Mouse (Mus musculus) hindbrain, embryonic 11.5 days (tissue): ENCODE data around the gene Sppl2a. TPM values are rescaled to one million over a fixed set of nuclear protein-coding genes. Genes with fewer than 3 reads are reported as not detected.

Experiments
- ATAC-seq: fragments of 200-750 bp; cut with Nextera tagmentation; 2 replicates; pipeline ENCODE4 v1.8.0; 2017; ENCODE audit warnings: mild to moderate bottlenecking, moderate TSS enrichment, moderate library complexity; ENCODE audit not compliant: low FRiP score
- DNase-seq: peaks from one replicate; pipeline ENCODE4 v3.0.0-alpha.2; 2015; ENCODE audit warnings: low spot score
- H3K27ac ChIP-seq: fragments of 300-500 bp; sonication (generic); 2 replicates; pipeline ENCODE4 v1.5.1; 2014; ENCODE audit warnings: mild to moderate bottlenecking, low read depth, low read length
- H3K27me3 ChIP-seq: fragments of 300-500 bp; sonication (generic); 2 replicates; pipeline ENCODE4 v1.6.1; 2014; ENCODE audit warnings: mild to moderate bottlenecking, low read length, moderate library complexity, mixed read lengths; ENCODE audit not compliant: control insufficient read depth, insufficient read depth
- H3K36me3 ChIP-seq: fragments of 300-500 bp; sonication (generic); 2 replicates; pipeline ENCODE4 v1.6.1; 2014; ENCODE audit warnings: mild to moderate bottlenecking, low read length, moderate library complexity, mixed read lengths; ENCODE audit not compliant: control insufficient read depth, insufficient read depth
- H3K4me1 ChIP-seq: fragments of 300-500 bp; sonication (generic); replicated peaks from 2 replicates; pipeline ENCODE4 v1.6.1; 2014; ENCODE audit warnings: low read length, mixed read lengths; ENCODE audit not compliant: control insufficient read depth, insufficient read depth
- H3K4me2 ChIP-seq: fragments of 300-500 bp; sonication (generic); replicated peaks from 2 replicates; pipeline ENCODE4 v1.6.1; 2014; ENCODE audit warnings: mild to moderate bottlenecking, low read depth, low read length
- H3K4me3 ChIP-seq: fragments of 300-500 bp; sonication (generic); 2 replicates; pipeline ENCODE4 v1.5.1; 2014; ENCODE audit warnings: low read depth, low read length
- H3K9ac ChIP-seq: fragments of 300-500 bp; sonication (generic); 2 replicates; pipeline ENCODE4 v1.6.1; 2014; ENCODE audit warnings: low read depth, low read length
- H3K9me3 ChIP-seq: fragments of 300-500 bp; sonication (generic); 2 replicates; pipeline ENCODE4 v1.6.1; 2016; ENCODE audit warnings: low read length; ENCODE audit not compliant: control insufficient read depth
- WGBS: fragments of 180-500 bp; shearing (Covaris S2); extraction: QIAGEN DNeasy Blood & Tissue Kit; methylation state at CpG from one replicate; pipeline ENCODE4 v1.1.7; 2014; 5-methylcytosine and 5-hydroxymethylcytosine counted together
- polyA plus RNA-seq: library from polyadenylated mRNA; unstranded; fragments of >200 nt; fragmentation: Nextera tagmentation; extraction: Ambion mirVana; gene quantifications from 2 replicates; pipeline ENCODE4 v1.2.1, GENCODE M21; 2014

Gene Sppl2a
- polyA plus RNA-seq, 1 experiment from 2014 or later, result 35.5 TPM

- H3K9ac ChIP-seq, result no peak overlapping the region
- no peaks in the 10 kb centered on the region for H3K36me3 ChIP-seq
- no peak overlapping the region for H3K4me2 ChIP-seq
- ATAC-seq (no peak), DNase-seq (no peak)
- no peaks in the 10 kb centered on the region for H3K4me1 ChIP-seq
- H3K27ac ChIP-seq, result no peak overlapping the region
- no peak overlapping the region for H3K4me3 ChIP-seq
- WGBS, result 89% methylated on average over 12 of the region's 12 CpGs
- H3K27me3 ChIP-seq, result no peaks in the 10 kb centered on the region
- H3K9me3 ChIP-seq, result no peaks in the 10 kb centered on the region
These were observed 12.5 kb downstream of the Sppl2a start for GRCm38 (mm10) chr2:126920358-126921060.

DNA sequence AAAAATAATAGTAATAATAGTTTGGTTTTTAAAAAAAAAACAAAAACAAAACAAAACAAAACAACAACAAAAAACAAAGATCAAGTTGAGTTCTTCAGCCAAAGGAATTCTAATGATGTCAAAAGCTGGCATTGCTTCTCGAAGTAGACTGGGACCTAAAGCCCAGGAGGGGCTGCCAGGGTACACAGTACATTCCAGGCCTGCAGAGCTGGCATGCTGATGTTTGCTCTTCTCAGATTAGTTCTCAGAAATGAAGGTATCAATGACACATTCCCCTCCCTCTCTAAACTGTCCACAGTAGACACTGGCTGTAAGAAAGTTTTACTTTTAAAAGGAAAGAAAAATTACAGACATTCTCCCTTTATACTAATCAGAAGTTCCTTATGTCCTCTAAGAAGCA lies 16.8 kb downstream of the Sppl2a start:
- Histone ChIP-seq H3K36me3 (no peaks in the 10 kb centered on the region), H3K4me3 (no peak overlapping the region), H3K27ac (no peak overlapping the region), H3K27me3 (no peaks in the 10 kb centered on the region), H3K9ac (no peak overlapping the region), H3K4me1 (no peaks in the 10 kb centered on the region), H3K9me3 (no peaks in the 10 kb centered on the region), H3K4me2 (no peak overlapping the region)
- ATAC-seq, result no peak
- WGBS, result 84% methylated on average over 1 of the region's 1 CpGs
- DNase-seq, result no peak

- H3K9ac ChIP-seq, result no peak overlapping the region
- no peak overlapping the region for H3K27ac ChIP-seq
- ATAC-seq (no peak), DNase-seq (no peak)
- 57% methylated on average over 4 of the region's 4 CpGs for WGBS
- H3K9me3 ChIP-seq, result no peaks in the 10 kb centered on the region
- no peaks in the 10 kb centered on the region for H3K27me3 ChIP-seq
- no peaks in the 10 kb centered on the region for H3K4me1 ChIP-seq
- H3K4me2 ChIP-seq, result no peak overlapping the region
- H3K36me3 ChIP-seq, result no peaks in the 10 kb centered on the region
- no peak overlapping the region for H3K4me3 ChIP-seq
These were observed 18.9 kb downstream of the Sppl2a start for GRCm38 (mm10) chr2:126914096-126914495.

- Histone ChIP-seq H3K36me3 (no peaks in the 10 kb centered on the region), H3K9me3 (no peaks in the 10 kb centered on the region), H3K9ac (no peak overlapping the region), H3K4me2 (no peak overlapping the region), H3K4me1 (no peaks in the 10 kb centered on the region), H3K4me3 (no peak overlapping the region), H3K27me3 (no peaks in the 10 kb centered on the region), H3K27ac (no peak overlapping the region)
- ATAC-seq (no peak), DNase-seq (no peak)
- WGBS, result 82% methylated on average over 3 of the region's 3 CpGs
These were observed 28.9 kb downstream of the Sppl2a start for GRCm38 (mm10) chr2:126904162-126904561.

GRCm38 (mm10) chr2:126897511-126897910 lies 35.5 kb downstream of the Sppl2a start:
- no peaks in the 10 kb centered on the region for H3K27me3 ChIP-seq
- ATAC-seq (no peak), DNase-seq (no peak)
- no peaks in the 10 kb centered on the region for H3K36me3 ChIP-seq
- no peaks in the 10 kb centered on the region for H3K4me1 ChIP-seq
- H3K9ac ChIP-seq, result no peak overlapping the region
- H3K4me2 ChIP-seq, result no peak overlapping the region
- no peak overlapping the region for H3K27ac ChIP-seq
- H3K9me3 ChIP-seq, result no peaks in the 10 kb centered on the region
- 93% methylated on average over 9 of the region's 9 CpGs for WGBS
- H3K4me3 ChIP-seq, result no peak overlapping the region

DNA sequence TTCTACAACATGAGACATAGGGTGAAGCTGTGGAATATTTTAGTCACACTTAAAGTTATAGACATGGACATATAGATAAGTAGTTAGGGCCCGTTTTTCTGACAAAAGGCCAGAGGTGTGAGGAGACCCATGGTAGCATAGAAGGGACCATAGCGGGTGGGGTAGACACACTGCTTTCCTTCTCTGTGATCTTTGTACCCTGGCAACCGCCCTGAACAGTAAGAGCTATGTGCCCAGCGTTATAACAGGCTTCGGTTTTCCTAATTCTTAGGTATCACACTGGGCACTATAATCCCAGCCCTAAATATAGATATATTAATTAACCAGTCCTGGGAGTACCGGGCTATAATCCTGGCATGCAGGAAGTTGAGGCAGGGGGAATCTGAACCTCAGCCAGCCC lies 36.1 kb downstream of the Sppl2a start:
- no peak overlapping the region for H3K9ac ChIP-seq

GRCm38 (mm10) chr2:126894245-126894644 lies 38.8 kb downstream of the Sppl2a start:
- no peak for DNase-seq
- Histone ChIP-seq H3K4me3 (no peak overlapping the region), H3K9ac (no peak overlapping the region), H3K27me3 (no peaks in the 10 kb centered on the region), H3K36me3 (no peaks in the 10 kb centered on the region), H3K27ac (no peak overlapping the region), H3K9me3 (no peaks in the 10 kb centered on the region), H3K4me1 (no peaks in the 10 kb centered on the region), H3K4me2 (no peak overlapping the region)
- 98% methylated on average over 3 of the region's 3 CpGs for WGBS
- no peak for ATAC-seq

More for the DNA sequence above, 36.1 kb downstream of the Sppl2a start:
- Histone ChIP-seq H3K4me2 (no peak overlapping the region), H3K4me1 (no peaks in the 10 kb centered on the region), H3K36me3 (no peaks in the 10 kb centered on the region), H3K9me3 (no peaks in the 10 kb centered on the region), H3K4me3 (no peak overlapping the region), H3K27me3 (no peaks in the 10 kb centered on the region), H3K27ac (no peak overlapping the region)
- ATAC-seq, result no peak
- WGBS, result 85% methylated on average over 6 of the region's 6 CpGs
- DNase-seq, result no peak

GRCm38 (mm10) chr2:126892316-126892715 lies 40.7 kb downstream of the Sppl2a start:
- Histone ChIP-seq H3K27ac (no peak overlapping the region), H3K4me2 (no peak overlapping the region), H3K9ac (no peak overlapping the region), H3K36me3 (no peaks in the 10 kb centered on the region), H3K4me3 (no peak overlapping the region), H3K27me3 (no peaks in the 10 kb centered on the region), H3K4me1 (no peaks in the 10 kb centered on the region), H3K9me3 (no peaks in the 10 kb centered on the region)
- no peak for ATAC-seq
- no peak for DNase-seq
- 94% methylated on average over 7 of the region's 7 CpGs for WGBS

GRCm38 (mm10) chr2:126891743-126892142 lies 41.3 kb downstream of the Sppl2a start:
- no peak for DNase-seq

More at GRCm38 (mm10) chr2:126891743-126892142, 41.3 kb downstream of the Sppl2a start:
- H3K27me3 ChIP-seq, result no peaks in the 10 kb centered on the region
- no peak overlapping the region for H3K4me3 ChIP-seq
- no peak overlapping the region for H3K9ac ChIP-seq
- no peak overlapping the region for H3K27ac ChIP-seq
- no peak overlapping the region for H3K4me2 ChIP-seq
- no peak for ATAC-seq
- no peaks in the 10 kb centered on the region for H3K4me1 ChIP-seq
- no peaks in the 10 kb centered on the region for H3K9me3 ChIP-seq
- H3K36me3 ChIP-seq, result no peaks in the 10 kb centered on the region
